Mouse (Mus musculus): ENCODE measurements at regions not wholly inside any gene's neighbourhood (a gene's known extent, or its start where the extent isn't known, plus 50 kb on each side); places are given as distances from the start of the nearest gene placed in this dataset.

- Histone ChIP-seq H3K9ac (ENCODE audit: low read depth, low read length) (no peak overlapping the region), H3K27me3 (replicated peaks; ENCODE audit: control insufficient read depth, insufficient read depth, low read length) (no peaks in the 10 kb centered on the region), H3K27ac (ENCODE audit: low read length) (no peak overlapping the region), H3K4me3 (ENCODE audit: low read length) (no peak overlapping the region), H3K36me3 (ENCODE audit: control insufficient read depth, insufficient read depth, low read length) (no peaks in the 10 kb centered on the region), H3K4me1 (ENCODE audit: control insufficient read depth, insufficient read depth, low read length) (0 out of 2 replicates have a peak, but pooled peaks cover 2% of the 10 kb centered on the region), H3K9me3 (ENCODE audit: control insufficient read depth, low read length) (no peaks in the 10 kb centered on the region), H3K4me2 (ENCODE audit: low read depth, low read length) (no peak overlapping the region)
- WGBS: 66% methylated on average over 7 of the region's 7 CpGs
- no peak for ATAC-seq
Measured at GRCm38 (mm10) chr2:51566554-51567246, 60.6 kb upstream of the Tas2r134 start.

- Histone ChIP-seq H3K27me3 (replicated peaks; ENCODE audit: control insufficient read depth, insufficient read depth, low read length) (no peaks in the 10 kb centered on the region), H3K4me1 (ENCODE audit: control insufficient read depth, insufficient read depth, low read length) (0 out of 2 replicates have a peak, but pooled peaks cover 2% of the 10 kb centered on the region), H3K27ac (ENCODE audit: low read length) (no peak overlapping the region), H3K9ac (ENCODE audit: low read depth, low read length) (no peak overlapping the region), H3K4me2 (ENCODE audit: low read depth, low read length) (no peak overlapping the region), H3K36me3 (ENCODE audit: control insufficient read depth, insufficient read depth, low read length) (no peaks in the 10 kb centered on the region), H3K4me3 (ENCODE audit: low read length) (no peak overlapping the region), H3K9me3 (ENCODE audit: control insufficient read depth, low read length) (no peaks in the 10 kb centered on the region)
- WGBS: 76% methylated on average over 5 of the region's 5 CpGs
- ATAC-seq: no peak
Measured at GRCm38 (mm10) chr2:51563881-51564280, 63.4 kb upstream of the Tas2r134 start.

- Histone ChIP-seq H3K9ac (ENCODE audit: low read depth, low read length) (no peak overlapping the region), H3K9me3 (ENCODE audit: control insufficient read depth, low read length) (no peaks in the 10 kb centered on the region), H3K4me2 (ENCODE audit: low read depth, low read length) (no peak overlapping the region), H3K4me3 (ENCODE audit: low read length) (no peak overlapping the region), H3K36me3 (ENCODE audit: control insufficient read depth, insufficient read depth, low read length) (no peaks in the 10 kb centered on the region), H3K27ac (ENCODE audit: low read length) (no peak overlapping the region), H3K27me3 (replicated peaks; ENCODE audit: control insufficient read depth, insufficient read depth, low read length) (no peaks in the 10 kb centered on the region), H3K4me1 (ENCODE audit: control insufficient read depth, insufficient read depth, low read length) (0 out of 2 replicates have a peak, but pooled peaks cover 2% of the 10 kb centered on the region)
- no peak for ATAC-seq
- WGBS: 69% methylated on average over 1 of the region's 1 CpGs
Measured at GRCm38 (mm10) chr2:51563240-51563639, 64.1 kb upstream of the Tas2r134 start.

GRCm38 (mm10) chr2:51550863-51551262 is 76.4 kb upstream of the Tas2r134 start:
- WGBS: 46% methylated on average over 7 of the region's 7 CpGs
- Histone ChIP-seq H3K27me3 (replicated peaks; ENCODE audit: control insufficient read depth, insufficient read depth, low read length) (no peaks in the 10 kb centered on the region), H3K9ac (ENCODE audit: low read depth, low read length) (no peak overlapping the region), H3K4me3 (ENCODE audit: low read length) (no peak overlapping the region), H3K27ac (ENCODE audit: low read length) (no peak overlapping the region), H3K4me1 (ENCODE audit: control insufficient read depth, insufficient read depth, low read length) (no peaks in the 10 kb centered on the region), H3K4me2 (ENCODE audit: low read depth, low read length) (no peak overlapping the region), H3K36me3 (ENCODE audit: control insufficient read depth, insufficient read depth, low read length) (no peaks in the 10 kb centered on the region), H3K9me3 (ENCODE audit: control insufficient read depth, low read length) (no peaks in the 10 kb centered on the region)
- no peak for ATAC-seq

- Histone ChIP-seq H3K27ac (ENCODE audit: low read length) (no peak overlapping the region), H3K9ac (ENCODE audit: low read depth, low read length) (no peak overlapping the region), H3K36me3 (ENCODE audit: control insufficient read depth, insufficient read depth, low read length) (no peaks in the 10 kb centered on the region), H3K27me3 (replicated peaks; ENCODE audit: control insufficient read depth, insufficient read depth, low read length) (no peaks in the 10 kb centered on the region), H3K9me3 (ENCODE audit: control insufficient read depth, low read length) (no peaks in the 10 kb centered on the region), H3K4me2 (ENCODE audit: low read depth, low read length) (no peak overlapping the region), H3K4me3 (ENCODE audit: low read length) (no peak overlapping the region), H3K4me1 (ENCODE audit: control insufficient read depth, insufficient read depth, low read length) (no peaks in the 10 kb centered on the region)
- no peak for ATAC-seq
- 83% methylated on average over 5 of the region's 5 CpGs for WGBS
Measured at GRCm38 (mm10) chr2:51549125-51549524, 78.2 kb upstream of the Tas2r134 start.

- no peak overlapping the region for H3K4me3 ChIP-seq (ENCODE audit: low read length)
- H3K36me3 ChIP-seq (ENCODE audit: control insufficient read depth, insufficient read depth, low read length): no peaks in the 10 kb centered on the region
- H3K9me3 ChIP-seq (ENCODE audit: control insufficient read depth, low read length): no peaks in the 10 kb centered on the region
- no peak overlapping the region for H3K4me2 ChIP-seq (ENCODE audit: low read depth, low read length)
- no peak overlapping the region for H3K9ac ChIP-seq (ENCODE audit: low read depth, low read length)
- no peaks in the 10 kb centered on the region for H3K27me3 ChIP-seq (replicated peaks; ENCODE audit: control insufficient read depth, insufficient read depth, low read length)
- no peak for ATAC-seq
- 83% methylated on average over 3 of the region's 3 CpGs for WGBS
- no peak overlapping the region for H3K27ac ChIP-seq (ENCODE audit: low read length)
- H3K4me1 ChIP-seq (ENCODE audit: control insufficient read depth, insufficient read depth, low read length): no peaks in the 10 kb centered on the region
Measured at GRCm38 (mm10) chr2:51546181-51546580, 81.1 kb upstream of the Tas2r134 start.

- H3K27me3 ChIP-seq (replicated peaks; ENCODE audit: control insufficient read depth, insufficient read depth, low read length): no peaks in the 10 kb centered on the region
- H3K4me2 ChIP-seq (ENCODE audit: low read depth, low read length): no peak overlapping the region
- H3K4me1 ChIP-seq (ENCODE audit: control insufficient read depth, insufficient read depth, low read length): no peaks in the 10 kb centered on the region
- no peaks in the 10 kb centered on the region for H3K36me3 ChIP-seq (ENCODE audit: control insufficient read depth, insufficient read depth, low read length)
- no peak overlapping the region for H3K27ac ChIP-seq (ENCODE audit: low read length)
- ATAC-seq: peak; percentile 84
- H3K4me3 ChIP-seq (ENCODE audit: low read length): no peak overlapping the region
- 31% methylated on average over 1 of the region's 1 CpGs for WGBS
- H3K9me3 ChIP-seq (ENCODE audit: control insufficient read depth, low read length): no peaks in the 10 kb centered on the region
- no peak overlapping the region for H3K9ac ChIP-seq (ENCODE audit: low read depth, low read length)
Measured at GRCm38 (mm10) chr2:51543949-51544348, 83.4 kb upstream of the Tas2r134 start.

GRCm38 (mm10) chr2:51542272-51542671 is 85.0 kb upstream of the Tas2r134 start:
- H3K4me3 ChIP-seq (ENCODE audit: low read length): no peak overlapping the region
- H3K4me1 ChIP-seq (ENCODE audit: control insufficient read depth, insufficient read depth, low read length): no peaks in the 10 kb centered on the region
- WGBS: 90% methylated on average over 4 of the region's 4 CpGs
- ATAC-seq: no peak
- no peaks in the 10 kb centered on the region for H3K9me3 ChIP-seq (ENCODE audit: control insufficient read depth, low read length)
- no peak overlapping the region for H3K4me2 ChIP-seq (ENCODE audit: low read depth, low read length)
- no peaks in the 10 kb centered on the region for H3K27me3 ChIP-seq (replicated peaks; ENCODE audit: control insufficient read depth, insufficient read depth, low read length)
- no peaks in the 10 kb centered on the region for H3K36me3 ChIP-seq (ENCODE audit: control insufficient read depth, insufficient read depth, low read length)
- H3K27ac ChIP-seq (ENCODE audit: low read length): no peak overlapping the region
- no peak overlapping the region for H3K9ac ChIP-seq (ENCODE audit: low read depth, low read length)

DNA sequence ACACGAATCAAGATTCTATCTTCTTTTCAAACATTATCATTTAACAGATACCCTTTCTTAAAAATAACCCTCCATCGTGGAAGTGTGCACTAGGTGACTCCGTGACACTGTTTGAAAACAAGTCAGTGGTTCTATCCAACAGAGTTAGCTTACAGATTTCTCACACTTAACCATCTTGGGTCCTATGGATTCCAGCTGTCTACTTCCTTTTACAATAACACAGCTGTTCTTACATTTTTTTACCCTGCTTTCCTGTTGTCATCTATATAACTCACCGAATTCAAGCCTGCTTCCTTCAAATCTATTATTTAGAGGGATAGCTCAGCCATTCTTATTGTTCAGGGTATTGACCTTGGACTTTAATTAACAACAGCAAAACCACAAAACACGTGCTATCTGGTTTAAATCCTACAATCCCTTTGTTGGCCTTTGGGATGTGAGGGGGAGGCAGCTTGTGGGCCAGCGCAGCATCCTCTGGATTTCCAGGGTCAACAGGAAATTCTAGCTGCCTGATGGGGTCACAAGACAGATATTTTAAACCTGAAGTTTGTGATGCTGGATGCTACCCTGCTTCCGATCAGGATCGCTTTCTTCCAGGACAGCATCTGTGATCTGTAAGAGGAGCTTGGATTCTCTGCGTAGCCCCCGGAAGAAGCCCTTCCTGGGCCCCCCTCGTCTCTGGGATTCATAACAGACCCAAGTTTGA is 94.4 kb upstream of the Tas2r134 start:
- peak overlapping the region; percentile 72 for H3K27ac ChIP-seq (ENCODE audit: low read length)
- H3K9ac ChIP-seq (ENCODE audit: low read depth, low read length): no peak overlapping the region

More for the DNA sequence above, 94.4 kb upstream of the Tas2r134 start:
- peaks cover 14% of the 10 kb centered on the region for H3K4me1 ChIP-seq (ENCODE audit: control insufficient read depth, insufficient read depth, low read length)
- H3K4me2 ChIP-seq (ENCODE audit: low read depth, low read length): no peak overlapping the region
- H3K4me3 ChIP-seq (ENCODE audit: low read length): no peak overlapping the region
- WGBS: 47% methylated on average over 11 of the region's 11 CpGs
- H3K9me3 ChIP-seq (ENCODE audit: control insufficient read depth, low read length): no peaks in the 10 kb centered on the region
- H3K36me3 ChIP-seq (ENCODE audit: control insufficient read depth, insufficient read depth, low read length): no peaks in the 10 kb centered on the region
- peak; percentile 59; the same call in 1 of the 2 replicates for ATAC-seq
- H3K27me3 ChIP-seq (replicated peaks; ENCODE audit: control insufficient read depth, insufficient read depth, low read length): no peaks in the 10 kb centered on the region

Data from intestine, embryonic 16.5 days (tissue).